Mouse (Mus musculus) cortical plate, adult 2 months (tissue): Measurements from ENCODE around the gene Rock2.

Source experiments
- CTCF ChIP-seq: fragments of 200-500 bp; IDR thresholded peaks from 2 replicates; pipeline ENCODE4 v1.5.1; 2011; ENCODE audit warnings: mild to moderate bottlenecking, control low read depth, low read length; ENCODE audit not compliant: insufficient read depth; ENCODE audit errors: extremely low read depth
- POLR2A ChIP-seq: fragments of 200-500 bp; IDR thresholded peaks from 2 replicates; pipeline ENCODE4 v1.6.1; 2011; ENCODE audit warnings: mild to moderate bottlenecking, low read length, control low read depth; ENCODE audit not compliant: insufficient read depth; ENCODE audit errors: extremely low read depth

- TF ChIP-seq POLR2A (no peak), CTCF (no peak)
Observed at GRCm38 (mm10) chr12:17009466-17009865, 114.8 kb downstream of the Rock2 start.
